Mouse (Mus musculus) left cerebral cortex, postnatal 36 days (tissue): ENCODE measurements around the gene 2310034G01Rik. TPM values are rescaled to one million over a fixed set of nuclear protein-coding genes. Genes with fewer than 3 reads are reported as not detected.

ENCODE experiments used
- DNase-seq, 2 experiments: peaks; one replicate each; pipeline ENCODE4 v3.0.0; 2021 to 2022; ENCODE audit warnings: low spot score in 2 of 2, mixed read lengths in 1 of 2
- intact Hi-C: fragments of 180-260 bp; cut with DNase I; formaldehyde crosslinking; loops from one replicate; pipeline ENCODE4 v1.15.1; 2025
- total RNA-seq, 2 experiments: library from RNA; stranded (reverse); gene quantifications; 2 replicates each; pipeline ENCODE4 v1.2.3; 2021

Gene 2310034G01Rik
- total RNA-seq, 2 experiments from 2014 or later, result 0.62 to 0.68 TPM

GRCm38 (mm10) chr19:46318586-46319378 lies 31.3 kb downstream of the 2310034G01Rik start:
- DNase-seq, result peak; percentile 90 to 94
- intact Hi-C loops, result loop anchor here (2.0 kb wide), 1 partner anchor 30 kb away; no protein-coding TSS in a partner anchor

- DNase-seq, result peak; percentile 66 to 82
- intact Hi-C loops, result loop anchor here (2.0 kb wide), 1 partner anchor 31 kb away; no protein-coding TSS in a partner anchor
Measured at GRCm38 (mm10) chr19:46318031-46318471, 32.1 kb downstream of the 2310034G01Rik start.

GRCm38 (mm10) chr19:46317546-46317885 lies 32.6 kb downstream of the 2310034G01Rik start:
- DNase-seq, result peak in 1 of 2 experiments; percentile 12
- intact Hi-C loops, result no loop called here

GRCm38 (mm10) chr19:46316846-46317545 lies 33.1 kb downstream of the 2310034G01Rik start:
- DNase-seq, result peak; percentile 84 to 89
- intact Hi-C loops, result no loop called here

GRCm38 (mm10) chr19:46315752-46316610 lies 34.1 kb downstream of the 2310034G01Rik start:
- intact Hi-C loops, result no loop called here

GRCm38 (mm10) chr19:46314872-46315742 lies 35.0 kb downstream of the 2310034G01Rik start:
- peak; percentile 4 to 34 for DNase-seq
- intact Hi-C loops, result no loop called here

More at GRCm38 (mm10) chr19:46315752-46316610, 34.1 kb downstream of the 2310034G01Rik start:
- DNase-seq, result peak in 1 of 2 experiments; percentile 33

GRCm38 (mm10) chr19:46314151-46314601 lies 35.9 kb downstream of the 2310034G01Rik start:
- DNase-seq, result peak in 1 of 2 experiments; percentile 6
- intact Hi-C loops, result no loop called here

- intact Hi-C loops, result no loop called here
- no peak for DNase-seq
Measured at GRCm38 (mm10) chr19:46313591-46313990, 36.5 kb downstream of the 2310034G01Rik start.

- intact Hi-C loops, result no loop called here
- no peak for DNase-seq
Measured at GRCm38 (mm10) chr19:46313116-46313515, 37.0 kb downstream of the 2310034G01Rik start.

GRCm38 (mm10) chr19:46312566-46312965 lies 37.5 kb downstream of the 2310034G01Rik start:
- intact Hi-C loops, result no loop called here
- DNase-seq, result peak in 1 of 2 experiments; percentile 5

- intact Hi-C loops, result no loop called here
- DNase-seq, result no peak
Measured at GRCm38 (mm10) chr19:46311341-46311740, 38.8 kb downstream of the 2310034G01Rik start.

- intact Hi-C loops, result no loop called here
- DNase-seq, result peak in 1 of 2 experiments; percentile 4
Measured at GRCm38 (mm10) chr19:46310312-46310865, 39.7 kb downstream of the 2310034G01Rik start.

GRCm38 (mm10) chr19:46309651-46310305 lies 40.3 kb downstream of the 2310034G01Rik start:
- peak; percentile 11 to 22 for DNase-seq
- intact Hi-C loops, result loop anchor here (2.0 kb wide), 2 partner anchors 21 to 175 kb away; no protein-coding TSS in a partner anchor

GRCm38 (mm10) chr19:46308706-46309435 lies 41.2 kb downstream of the 2310034G01Rik start:
- peak; percentile 84 to 85 for DNase-seq
- intact Hi-C loops, result loop anchor here (2.0 kb wide), 2 partner anchors 22 to 174 kb away; no protein-coding TSS in a partner anchor

- intact Hi-C loops, result loop anchor here (2.0 kb wide), 2 partner anchors 22 to 174 kb away; no protein-coding TSS in a partner anchor
Measured at GRCm38 (mm10) chr19:46308303-46308702, 41.8 kb downstream of the 2310034G01Rik start.

GRCm38 (mm10) chr19:46307781-46308180 lies 42.3 kb downstream of the 2310034G01Rik start:
- DNase-seq, result peak in 1 of 2 experiments; percentile 3
- intact Hi-C loops, result loop anchor here (2.0 kb wide), 2 partner anchors 23 to 173 kb away; no protein-coding TSS in a partner anchor

More at GRCm38 (mm10) chr19:46308303-46308702, 41.8 kb downstream of the 2310034G01Rik start:
- DNase-seq, result no peak
